Mouse (Mus musculus) lung, adult 18-20 months (tissue): ENCODE results near the gene Klk11.

Experiments used
- DNase-seq, 2 experiments: peaks; one replicate each; pipeline ENCODE4 v3.0.0; 2022; ENCODE audit warnings: mixed read lengths in 2 of 2

The Klk11 gene

DNA sequence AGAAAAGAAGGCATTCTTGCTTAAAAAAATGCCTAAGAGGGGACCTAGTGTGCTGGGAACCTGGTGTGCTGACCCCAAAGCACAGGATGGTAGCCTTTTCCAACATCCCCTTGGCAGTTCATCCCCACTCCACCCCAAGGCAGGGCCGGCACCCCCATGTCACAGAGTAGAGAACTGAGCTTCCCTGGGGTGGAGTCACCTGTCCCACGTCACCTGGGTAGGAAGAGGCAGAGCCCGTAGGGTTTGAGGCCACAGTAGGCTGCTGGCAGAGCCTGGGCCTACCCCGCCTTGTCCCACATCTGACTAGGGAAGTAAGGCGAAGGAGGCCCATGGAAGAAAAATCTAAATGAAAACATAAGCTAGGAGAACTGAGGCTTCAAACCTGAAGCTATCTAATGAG is at the start of gene Klk11:
TSS of gene Klk11 (plus strand) at position 241 of the 400 bp plus-strand sequence.
- DNase-seq = no peak

DNA sequence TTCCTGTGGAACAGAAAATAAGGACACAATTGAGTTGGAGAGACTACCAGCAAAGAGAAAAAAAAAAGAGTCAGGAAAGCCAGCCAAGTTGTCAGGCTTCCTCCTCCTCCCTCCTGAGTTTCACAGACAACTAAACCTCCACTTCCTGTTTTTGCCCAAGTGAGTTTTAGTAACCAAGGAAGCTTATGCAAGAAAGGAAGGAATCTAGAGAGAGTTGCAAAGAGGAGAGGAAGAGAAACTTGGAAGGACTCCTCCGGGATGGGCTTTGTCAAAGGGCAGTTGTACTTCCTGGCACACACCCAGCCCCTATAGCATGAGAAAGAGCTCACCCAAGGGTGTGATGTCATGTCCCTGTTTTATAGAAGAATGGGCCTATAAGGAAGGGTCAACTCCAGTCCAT is 26.6 kb upstream of the Klk11 start:
- DNase-seq = peak; percentile 50 to 53

DNA sequence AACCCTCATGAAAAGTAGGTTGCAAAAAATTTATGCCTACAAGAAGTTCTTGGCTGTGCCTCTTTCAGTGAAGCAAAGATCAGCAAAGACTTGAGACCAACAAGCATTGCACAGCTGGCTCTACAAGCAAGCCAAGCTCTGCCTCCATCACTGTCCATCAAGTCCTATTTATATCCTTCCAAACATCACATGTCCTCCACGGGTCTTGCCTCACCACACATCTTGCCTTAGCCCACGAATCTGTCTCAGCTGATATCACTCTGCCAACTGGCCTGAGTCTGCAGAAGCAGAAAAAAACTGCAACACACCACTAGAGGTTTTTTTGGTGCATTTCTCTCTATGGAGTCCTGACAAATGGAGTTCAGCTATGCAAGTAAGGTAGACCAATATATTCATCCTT is 21.6 kb upstream of the Klk11 start:
- DNase-seq = no peak

DNA sequence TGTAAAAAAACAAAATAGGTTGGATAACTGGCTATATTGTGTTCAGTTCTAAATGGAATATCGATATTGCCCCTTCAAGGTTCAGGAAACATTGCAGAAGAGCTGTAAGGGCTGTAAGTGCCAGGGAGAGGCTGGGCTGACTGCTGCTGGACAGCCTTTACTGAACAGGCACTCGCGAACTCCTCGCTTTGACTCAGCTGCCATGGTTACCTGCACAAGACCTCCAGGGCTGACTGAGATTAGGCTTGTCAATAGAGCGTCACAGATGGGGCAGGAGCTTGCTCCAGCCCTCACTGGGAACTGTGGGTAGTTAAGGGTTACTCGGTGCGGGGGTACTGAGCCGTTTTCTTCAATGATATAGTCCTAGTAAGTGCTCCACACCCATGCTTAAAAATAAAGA is 7.9 kb upstream of the Klk11 start:
- no peak for DNase-seq

- DNase-seq = no peak
These were observed 5.8 kb upstream of the Klk11 start, which contains the start of gene Klk12 for GRCm38 (mm10) chr7:43768597-43768996. TSS of gene Klk12 (plus strand) at chr7:43768897.

- no peak for DNase-seq
These were observed 4.8 kb upstream of the Klk11 start for GRCm38 (mm10) chr7:43769636-43770035.

GRCm38 (mm10) chr7:43770701-43771100 is 3.7 kb upstream of the Klk11 start:
- DNase-seq = no peak

DNA sequence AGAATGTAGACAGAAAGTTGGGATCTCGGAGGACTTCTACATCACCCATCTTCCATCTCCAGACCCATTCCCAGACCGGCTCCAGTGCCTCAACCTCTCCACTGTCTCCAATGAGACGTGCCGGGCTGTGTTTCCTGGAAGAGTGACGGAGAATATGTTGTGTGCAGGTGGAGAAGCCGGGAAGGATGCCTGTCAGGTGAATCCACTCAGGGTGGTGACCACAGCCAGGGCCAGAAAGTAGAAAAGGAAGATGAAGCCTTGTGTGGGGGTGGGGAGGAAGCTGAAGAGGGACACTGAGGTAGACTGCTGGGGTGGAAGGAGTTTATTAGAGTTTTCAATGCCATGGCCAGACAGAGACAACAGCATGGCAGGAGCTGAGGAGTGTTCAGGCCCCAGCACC is 2.5 kb upstream of the Klk11 start:
- DNase-seq = no peak

GRCm38 (mm10) chr7:43772901-43773300 is 1.5 kb upstream of the Klk11 start:
- no peak for DNase-seq

- DNase-seq = no peak
These were observed 398 bp downstream of the Klk11 start for GRCm38 (mm10) chr7:43774802-43775201.

DNA sequence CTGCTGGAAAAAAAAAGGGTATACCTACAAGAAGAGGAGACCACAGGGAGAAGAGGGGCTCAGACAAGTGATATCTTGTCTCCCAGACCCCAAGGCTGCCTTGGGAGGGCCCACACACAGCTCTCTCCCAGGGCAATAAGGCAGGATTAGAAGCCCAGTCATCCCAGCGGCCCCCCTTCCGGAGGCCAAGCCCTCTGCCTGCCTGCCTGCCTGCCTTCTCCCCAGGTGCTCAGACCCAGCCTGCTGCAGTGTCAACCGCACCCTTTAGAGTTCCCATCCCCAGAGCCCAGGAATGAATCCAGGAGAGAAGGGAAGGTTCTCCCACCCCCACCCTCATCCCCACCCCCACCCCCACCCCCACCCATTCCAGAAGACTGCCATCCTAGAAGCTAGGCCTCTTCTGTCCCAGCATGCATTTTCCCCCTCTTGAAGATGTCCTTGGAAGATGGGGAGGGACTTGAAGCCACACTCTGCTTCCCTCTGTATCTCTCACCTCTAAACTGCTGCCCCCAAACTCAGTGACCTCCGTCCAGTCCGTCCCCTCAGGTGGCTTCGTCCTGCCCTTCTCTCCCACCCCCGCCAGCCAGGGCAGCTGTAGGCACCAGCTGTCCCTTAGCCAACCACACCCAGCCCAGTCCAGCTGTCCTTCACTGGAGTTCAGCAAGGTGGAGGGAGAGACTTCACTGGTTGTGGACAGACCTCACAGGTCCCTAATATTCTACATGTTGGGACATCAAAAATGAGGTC is 1.1 kb downstream of the Klk11 start:
- DNase-seq = no peak

DNA sequence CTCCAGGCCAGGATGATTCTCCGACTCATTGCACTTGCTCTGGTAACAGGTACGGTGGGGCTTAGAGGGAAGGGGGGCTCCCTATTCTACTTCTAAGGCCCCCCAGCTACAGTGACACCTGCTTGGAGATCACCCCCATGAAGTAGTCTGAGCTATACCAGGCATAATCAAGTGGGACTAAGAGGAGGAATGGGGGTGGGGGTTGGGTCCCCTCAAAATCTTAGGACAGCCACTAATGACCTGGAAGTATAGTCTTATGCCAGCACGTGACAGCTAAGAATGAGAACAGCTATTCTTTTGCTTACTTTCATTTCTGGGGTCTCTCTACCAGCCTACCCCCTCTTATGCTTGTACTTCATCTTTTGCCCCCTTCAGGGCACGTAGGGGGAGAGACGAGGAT is 2.1 kb downstream of the Klk11 start:
- DNase-seq = no peak

DNA sequence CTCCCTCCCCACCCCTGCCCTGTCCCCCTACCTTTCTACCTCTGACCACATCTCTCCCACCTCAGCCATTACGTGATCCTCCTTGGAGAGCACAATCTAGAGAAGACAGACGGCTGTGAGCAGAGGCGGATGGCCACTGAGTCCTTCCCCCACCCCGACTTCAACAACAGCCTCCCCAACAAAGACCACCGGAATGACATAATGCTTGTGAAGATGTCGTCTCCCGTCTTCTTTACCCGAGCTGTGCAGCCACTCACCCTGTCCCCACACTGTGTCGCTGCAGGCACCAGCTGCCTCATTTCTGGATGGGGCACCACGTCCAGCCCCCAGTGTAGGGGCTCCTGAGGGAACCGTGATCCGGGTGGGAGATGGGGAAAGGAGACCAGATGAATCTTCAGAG is 3.0 kb downstream of the Klk11 start:
- DNase-seq = no peak

- DNase-seq = no peak
These were observed 4.0 kb downstream of the Klk11 start for GRCm38 (mm10) chr7:43778176-43778970.

DNA sequence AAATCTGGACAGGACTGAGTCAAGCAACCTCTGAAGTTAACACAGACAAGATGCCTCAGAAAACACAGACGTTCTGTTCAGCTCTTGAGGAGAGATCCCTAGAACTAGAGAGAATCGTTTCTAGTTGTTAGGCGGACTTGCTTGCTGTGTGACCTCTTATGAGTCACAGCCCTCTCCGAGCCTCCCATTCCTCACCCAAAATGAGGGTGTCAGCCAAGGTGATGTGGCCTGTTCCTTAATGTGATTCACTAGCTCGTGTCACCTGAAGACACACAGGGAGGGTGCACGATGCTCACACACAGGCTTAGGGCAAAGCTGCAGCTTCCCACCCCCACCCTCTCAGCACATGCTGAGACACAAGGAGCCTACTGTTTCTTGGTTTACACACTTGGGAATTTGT is 5.8 kb downstream of the Klk11 start:
- DNase-seq = no peak

DNA sequence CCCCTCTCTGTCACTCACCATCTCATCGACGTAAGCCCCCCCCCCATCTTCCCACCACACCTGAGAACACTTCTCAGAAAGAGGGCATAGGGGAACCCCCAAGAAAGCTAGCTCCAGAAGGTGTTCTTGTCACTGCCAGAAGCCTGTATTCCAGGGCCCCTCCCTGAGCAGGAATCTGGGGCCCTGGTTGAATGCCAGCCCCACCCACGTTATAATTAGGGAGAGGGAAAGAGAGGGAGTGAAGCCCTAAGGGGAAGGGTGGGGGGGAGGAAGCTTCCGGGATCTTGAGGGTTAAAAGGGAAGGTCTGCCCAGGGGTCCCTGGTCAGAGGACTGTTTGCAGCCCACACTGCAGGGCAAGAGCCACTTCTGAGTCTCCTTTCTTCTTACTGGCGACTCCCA is 6.3 kb downstream of the Klk11 start, which contains the start of gene Klk10:
TSS of gene Klk10 (plus strand) at position 290 of the 400 bp plus-strand sequence.
- DNase-seq = no peak

DNA sequence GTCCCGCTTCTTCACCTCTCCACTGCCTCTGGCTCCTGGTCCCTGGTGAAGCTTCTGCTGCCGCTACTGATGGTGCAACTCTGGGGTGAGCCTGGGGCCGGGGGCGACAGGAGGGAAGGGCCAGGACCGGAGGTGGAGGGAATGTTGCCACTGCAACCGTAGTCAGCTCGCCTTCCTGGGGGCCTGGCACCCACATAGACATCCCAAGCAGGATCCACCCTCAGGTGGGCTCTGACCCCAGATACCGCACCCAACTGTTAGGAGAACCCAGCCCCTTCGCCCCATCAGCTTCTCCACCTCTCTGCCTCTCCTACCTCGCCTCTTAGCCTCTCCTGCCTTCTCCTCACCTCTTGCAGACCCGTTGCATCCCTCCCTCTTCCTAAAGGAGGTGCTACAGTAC is 7.1 kb downstream of the Klk11 start:
- no peak for DNase-seq

- DNase-seq = peak; percentile 75 to 84
These were observed 8.2 kb downstream of the Klk11 start for GRCm38 (mm10) chr7:43782275-43783265.

DNA sequence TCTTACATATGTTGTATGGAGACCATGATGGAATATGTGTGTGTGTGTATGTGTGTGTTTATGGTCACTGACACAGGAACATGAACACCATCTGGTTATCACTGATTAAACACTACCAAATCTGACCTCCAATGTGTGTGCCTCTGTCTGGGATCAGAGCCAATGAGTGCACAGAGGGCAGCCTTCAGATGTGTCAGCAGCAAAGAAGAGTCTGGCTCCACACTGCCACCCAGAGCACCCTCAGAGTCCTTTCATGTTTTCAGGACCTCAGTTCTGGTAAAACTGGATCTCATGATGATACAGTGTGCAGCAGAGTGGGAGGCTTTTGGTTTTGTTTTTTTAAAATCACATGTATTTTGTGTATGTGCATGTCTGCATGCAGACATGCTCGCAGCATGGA is 10.9 kb downstream of the Klk11 start:
- DNase-seq = no peak

DNA sequence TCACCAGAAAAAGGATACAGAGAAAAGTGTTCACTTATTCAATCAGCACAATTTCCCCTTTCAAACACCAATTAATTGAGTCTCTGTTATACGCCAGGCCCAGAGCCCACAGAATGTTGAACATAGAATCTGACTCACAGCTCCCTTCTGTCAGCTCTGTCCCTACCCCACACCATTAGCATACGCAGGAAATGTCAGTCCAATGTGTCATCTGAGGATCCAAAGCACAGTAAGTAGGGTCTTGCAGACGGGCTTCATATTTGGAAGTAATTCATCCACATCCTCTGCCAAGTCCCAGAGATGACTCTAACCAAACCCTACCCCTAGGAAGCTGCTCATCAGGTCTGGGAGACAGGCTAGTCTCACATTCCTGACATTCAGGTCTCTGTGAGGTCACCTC is 13.7 kb downstream of the Klk11 start:
- no peak for DNase-seq

DNA sequence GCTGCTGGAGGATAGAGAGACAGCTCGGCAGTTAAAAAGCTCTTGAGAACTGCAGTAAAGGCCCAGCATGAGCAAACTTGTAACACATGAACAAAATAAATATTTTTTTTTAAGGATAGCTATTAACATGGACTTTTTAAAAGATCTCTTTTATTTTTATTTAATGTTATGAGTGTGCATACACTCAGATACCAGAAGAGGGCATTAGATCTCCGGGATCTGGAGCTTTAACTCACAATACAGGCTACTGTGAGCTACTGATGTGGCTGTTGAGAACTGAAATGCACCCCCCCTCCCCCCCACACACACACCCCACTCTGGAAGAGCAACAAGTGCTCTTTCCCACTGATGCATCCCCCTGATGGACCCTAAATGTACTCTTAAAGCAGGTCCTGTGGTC is 14.9 kb downstream of the Klk11 start:
- DNase-seq = no peak

- DNase-seq = no peak
These were observed 17.2 kb downstream of the Klk11 start, which contains the start of gene Klk9 for GRCm38 (mm10) chr7:43791591-43791990. TSS of gene Klk9 (plus strand) at chr7:43791891.

GRCm38 (mm10) chr7:43796355-43796754 is 22.0 kb downstream of the Klk11 start:
- no peak for DNase-seq
